Mouse (Mus musculus) midbrain, postnatal 0 days (tissue): ENCODE measurements at regions not wholly inside any gene's neighbourhood (a gene's known extent, or its start where the extent isn't known, plus 50 kb on each side); places are given as distances from the start of the nearest gene placed in this dataset.

ENCODE experiments used
- ATAC-seq: fragments of 200-750 bp; cut with Nextera tagmentation; 2 replicates; pipeline ENCODE4 v1.8.0; 2017; ENCODE audit warnings: moderate number of reproducible peaks, mild to moderate bottlenecking, moderate TSS enrichment, moderate library complexity; ENCODE audit not compliant: low FRiP score
- DNase-seq: peaks from one replicate; pipeline ENCODE4 v3.0.0-alpha.2; 2015; ENCODE audit warnings: low spot score
- H3K27ac ChIP-seq: fragments of 300-500 bp; sonication (generic); 2 replicates; pipeline ENCODE4 v1.5.1; 2014; ENCODE audit warnings: low read depth, mild to moderate bottlenecking, low read length, mixed read lengths
- H3K27me3 ChIP-seq: fragments of 300-500 bp; sonication (generic); 2 replicates; pipeline ENCODE4 v1.6.1; 2014; ENCODE audit warnings: low read length, control low read depth, mixed read lengths; ENCODE audit not compliant: insufficient read depth
- H3K36me3 ChIP-seq: fragments of 300-500 bp; sonication (generic); 2 replicates; pipeline ENCODE4 v1.6.1; 2014; ENCODE audit warnings: low read length, control low read depth, mixed read lengths; ENCODE audit not compliant: insufficient read depth
- H3K4me1 ChIP-seq: fragments of 300-500 bp; sonication (generic); 2 replicates; pipeline ENCODE4 v1.6.1; 2014; ENCODE audit warnings: mild to moderate bottlenecking, control low read depth, antibody characterized with exemption, low read length, mixed read lengths; ENCODE audit not compliant: insufficient read depth
- H3K4me2 ChIP-seq: fragments of 300-500 bp; sonication (generic); 2 replicates; pipeline ENCODE4 v1.6.1; 2014; ENCODE audit warnings: low read depth, mild to moderate bottlenecking, low read length, mixed read lengths; ENCODE audit not compliant: poor library complexity, severe bottlenecking
- H3K4me3 ChIP-seq: fragments of 300-500 bp; sonication (generic); 2 replicates; pipeline ENCODE4 v1.5.1; 2014; ENCODE audit warnings: low read depth, mild to moderate bottlenecking, low read length, moderate library complexity
- H3K9ac ChIP-seq: fragments of 300-500 bp; sonication (generic); replicated peaks from 2 replicates; pipeline ENCODE4 v1.6.1; 2014; ENCODE audit warnings: mild to moderate bottlenecking, low read length, moderate library complexity, mixed read lengths; ENCODE audit not compliant: poor library complexity, severe bottlenecking
- H3K9me3 ChIP-seq: fragments of 300-500 bp; sonication (generic); 2 replicates; pipeline ENCODE4 v1.6.1; 2016; ENCODE audit warnings: low read length, control low read depth
- CTCF ChIP-seq: IDR thresholded peaks from 2 replicates; pipeline ENCODE4 v1.5.1; 2016; ENCODE audit warnings: antibody characterized with exemption, mild to moderate bottlenecking
- WGBS: fragments of 180-500 bp; shearing (Covaris S2); extraction: QIAGEN DNeasy Blood & Tissue Kit; methylation state at CpG from one replicate; pipeline ENCODE4 v1.1.7; 2014; 5-methylcytosine and 5-hydroxymethylcytosine counted together

DNA sequence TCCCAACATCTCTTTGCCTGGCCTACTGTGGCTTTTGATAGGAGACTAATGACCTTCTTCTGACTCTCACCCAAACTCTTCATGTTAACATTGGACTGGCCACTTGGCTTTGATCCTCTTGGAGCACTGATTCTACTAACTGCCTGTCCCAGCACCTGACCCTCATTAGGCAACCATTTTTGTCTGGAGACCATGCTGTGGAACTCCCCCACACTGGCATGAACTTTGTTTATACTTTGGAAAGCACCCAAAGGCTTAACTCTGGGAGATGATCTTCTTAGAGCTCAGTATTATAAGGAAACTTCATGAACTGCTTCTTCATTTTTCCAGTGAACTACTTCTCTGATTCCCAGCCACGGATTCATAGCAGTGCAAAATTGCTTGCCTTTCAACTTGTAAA is 56.6 kb upstream of the P2ry10 start:
- no peaks in the 10 kb centered on the region for H3K9me3 ChIP-seq
- H3K27ac ChIP-seq, result no peak overlapping the region

DNA sequence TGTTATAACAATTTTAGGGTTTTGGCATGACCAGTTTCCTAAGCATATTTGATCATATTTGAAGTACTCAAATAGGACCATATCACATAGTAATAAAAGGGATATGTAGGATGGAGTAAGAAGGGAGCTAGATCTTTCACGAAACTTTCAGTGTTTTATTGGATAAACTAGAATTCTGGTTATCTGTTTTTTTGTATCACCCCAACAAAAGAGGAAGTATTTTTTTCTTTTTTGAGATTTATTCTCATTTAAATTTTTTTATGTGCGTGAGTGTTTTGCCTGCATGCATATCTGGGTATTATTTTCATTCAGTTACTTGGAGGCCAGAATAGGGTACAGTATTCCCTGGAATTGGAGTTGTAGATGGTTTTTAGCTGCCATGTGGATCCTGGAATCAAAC is 50.3 kb upstream of the P2ry10 start:
- ATAC-seq (no peak), DNase-seq (no peak)
- TF ChIP-seq CTCF, result no peak
- H3K36me3 ChIP-seq, result no peaks in the 10 kb centered on the region
- H3K4me2 ChIP-seq, result no peak overlapping the region
- H3K4me3 ChIP-seq, result no peak overlapping the region
- no peaks in the 10 kb centered on the region for H3K27me3 ChIP-seq
- H3K27ac ChIP-seq, result no peak overlapping the region
- WGBS, result 83% methylated on average over 2 of the region's 2 CpGs
- H3K9ac ChIP-seq, result no peak overlapping the region
- H3K9me3 ChIP-seq, result no peaks in the 10 kb centered on the region
- no peaks in the 10 kb centered on the region for H3K4me1 ChIP-seq

More for the DNA sequence above, 56.6 kb upstream of the P2ry10 start:
- H3K27me3 ChIP-seq, result no peaks in the 10 kb centered on the region
- TF ChIP-seq CTCF, result no peak
- WGBS, result 58% methylated on average over 1 of the region's 1 CpGs
- H3K4me1 ChIP-seq, result no peaks in the 10 kb centered on the region
- no peak for ATAC-seq
- no peaks in the 10 kb centered on the region for H3K36me3 ChIP-seq
- no peak overlapping the region for H3K4me3 ChIP-seq
- no peak for DNase-seq
- H3K4me2 ChIP-seq, result no peak overlapping the region
- H3K9ac ChIP-seq, result no peak overlapping the region
